Mouse (Mus musculus) ES-CJ7 (cell line): ENCODE measurements around the gene Zfp503.

Experiments used
- DNase-seq: peaks from one replicate; pipeline ENCODE4 v3.0.0; 2011; ENCODE audit warnings: low read depth, low spot score

The Zfp503 gene

GRCm38 (mm10) chr14:21993251-21994060 lies 4.1 kb upstream of the Zfp503 start:
- DNase-seq, result no peak

GRCm38 (mm10) chr14:21992321-21992885 lies 3.0 kb upstream of the Zfp503 start:
- no peak for DNase-seq

GRCm38 (mm10) chr14:21991856-21992255 lies 2.5 kb upstream of the Zfp503 start:
- DNase-seq, result no peak

- peak; percentile 57 for DNase-seq
Measured at GRCm38 (mm10) chr14:21991251-21991780, 1.9 kb upstream of the Zfp503 start.

- no peak for DNase-seq
Measured at GRCm38 (mm10) chr14:21990321-21991021, 1.1 kb upstream of the Zfp503 start.

- peak; percentile 50 for DNase-seq
Measured at GRCm38 (mm10) chr14:21988577-21989290, 667 bp downstream of the Zfp503 start.

GRCm38 (mm10) chr14:21987660-21988576 lies 1.5 kb downstream of the Zfp503 start:
- peak; percentile 90 for DNase-seq

- DNase-seq, result no peak
Measured at GRCm38 (mm10) chr14:21986733-21987659, 2.4 kb downstream of the Zfp503 start.

- DNase-seq, result peak; percentile 63
Measured at GRCm38 (mm10) chr14:21985981-21986732, 3.2 kb downstream of the Zfp503 start.

- DNase-seq, result no peak
Measured at GRCm38 (mm10) chr14:21985426-21985931, 3.9 kb downstream of the Zfp503 start.

GRCm38 (mm10) chr14:21984757-21985425 lies 4.5 kb downstream of the Zfp503 start:
- peak; percentile 52 for DNase-seq

GRCm38 (mm10) chr14:21983950-21984730 lies 5.3 kb downstream of the Zfp503 start:
- no peak for DNase-seq

GRCm38 (mm10) chr14:21983311-21983949 lies 6.0 kb downstream of the Zfp503 start:
- DNase-seq, result no peak

GRCm38 (mm10) chr14:21982592-21983310 lies 6.7 kb downstream of the Zfp503 start:
- no peak for DNase-seq

- no peak for DNase-seq
Measured at GRCm38 (mm10) chr14:21982096-21982591, 7.3 kb downstream of the Zfp503 start.

- peak; percentile 82 for DNase-seq
Measured at GRCm38 (mm10) chr14:21981462-21981861, 7.9 kb downstream of the Zfp503 start.
